Mouse (Mus musculus): ENCODE data around the gene Pamr1. TPM values are rescaled to one million over a fixed set of nuclear protein-coding genes. Genes with fewer than 3 reads are reported as not detected.

The Pamr1 gene
- polyA plus RNA-seq, 1 experiment = not detected

- H3K36me3 ChIP-seq (ENCODE audit: control insufficient read depth) = no peaks in the 10 kb centered on the region
- no peaks in the 10 kb centered on the region for H3K4me1 ChIP-seq (ENCODE audit: control insufficient read depth)
- no peaks in the 10 kb centered on the region for H3K9me3 ChIP-seq (ENCODE audit: control insufficient read depth, low read length)
- no peak for TF ChIP-seq GATA1 (IDR thresholded peaks at IDR 0.05; ENCODE audit: low read length)
- no peak for TF ChIP-seq TAL1 (IDR thresholded peaks at IDR 0.05; ENCODE audit: low read length)
- H3K27me3 ChIP-seq (ENCODE audit: control insufficient read depth) = no peaks in the 10 kb centered on the region
- no peak overlapping the region for H3K4me3 ChIP-seq (replicated peaks)
Measured at GRCm38 (mm10) chr2:102594535-102594934, 44.7 kb downstream of the Pamr1 start.

GRCm38 (mm10) chr2:102595395-102596130 is 45.8 kb downstream of the Pamr1 start:
- H3K36me3 ChIP-seq (ENCODE audit: control insufficient read depth) = no peaks in the 10 kb centered on the region
- no peaks in the 10 kb centered on the region for H3K27me3 ChIP-seq (ENCODE audit: control insufficient read depth)
- no peak overlapping the region for H3K4me3 ChIP-seq (replicated peaks)
- no peaks in the 10 kb centered on the region for H3K9me3 ChIP-seq (ENCODE audit: control insufficient read depth, low read length)
- no peak for TF ChIP-seq TAL1 (IDR thresholded peaks at IDR 0.05; ENCODE audit: low read length)
- TF ChIP-seq GATA1 (IDR thresholded peaks at IDR 0.05; ENCODE audit: low read length) = no peak
- no peaks in the 10 kb centered on the region for H3K4me1 ChIP-seq (ENCODE audit: control insufficient read depth)

- Histone ChIP-seq H3K36me3 (ENCODE audit: control insufficient read depth) (no peaks in the 10 kb centered on the region), H3K27me3 (ENCODE audit: control insufficient read depth) (no peaks in the 10 kb centered on the region)
- TF ChIP-seq GATA1 (IDR thresholded peaks at IDR 0.05; ENCODE audit: low read length) (no peak), TAL1 (IDR thresholded peaks at IDR 0.05; ENCODE audit: low read length) (no peak)
Measured at GRCm38 (mm10) chr2:102598911-102599721, 49.3 kb downstream of the Pamr1 start.

GRCm38 (mm10) chr2:102600516-102600915 is 50.7 kb downstream of the Pamr1 start:
- TF ChIP-seq TAL1 (IDR thresholded peaks at IDR 0.05; ENCODE audit: low read length) = no peak
- TF ChIP-seq GATA1 (IDR thresholded peaks at IDR 0.05; ENCODE audit: low read length) = no peak
- Histone ChIP-seq H3K36me3 (ENCODE audit: control insufficient read depth) (no peaks in the 10 kb centered on the region), H3K27me3 (ENCODE audit: control insufficient read depth) (no peaks in the 10 kb centered on the region), H3K4me3 (replicated peaks) (no peak overlapping the region), H3K9me3 (ENCODE audit: control insufficient read depth, low read length) (no peaks in the 10 kb centered on the region), H3K4me1 (ENCODE audit: control insufficient read depth) (no peaks in the 10 kb centered on the region)

More at GRCm38 (mm10) chr2:102598911-102599721, 49.3 kb downstream of the Pamr1 start:
- Histone ChIP-seq H3K4me3 (replicated peaks) (no peak overlapping the region), H3K4me1 (ENCODE audit: control insufficient read depth) (no peaks in the 10 kb centered on the region), H3K9me3 (ENCODE audit: control insufficient read depth, low read length) (no peaks in the 10 kb centered on the region)

GRCm38 (mm10) chr2:102610485-102610884 is 60.7 kb downstream of the Pamr1 start:
- Histone ChIP-seq H3K4me3 (replicated peaks) (no peak overlapping the region), H3K27me3 (ENCODE audit: control insufficient read depth) (no peaks in the 10 kb centered on the region), H3K9me3 (ENCODE audit: control insufficient read depth, low read length) (no peaks in the 10 kb centered on the region), H3K4me1 (ENCODE audit: control insufficient read depth) (no peaks in the 10 kb centered on the region), H3K36me3 (ENCODE audit: control insufficient read depth) (no peaks in the 10 kb centered on the region)
- TF ChIP-seq TAL1 (IDR thresholded peaks at IDR 0.05; ENCODE audit: low read length) = no peak
- no peak for TF ChIP-seq GATA1 (IDR thresholded peaks at IDR 0.05; ENCODE audit: low read length)

GRCm38 (mm10) chr2:102616637-102617036 is 66.8 kb downstream of the Pamr1 start:
- Histone ChIP-seq H3K4me3 (replicated peaks) (no peak overlapping the region), H3K27me3 (ENCODE audit: control insufficient read depth) (no peaks in the 10 kb centered on the region), H3K9me3 (ENCODE audit: control insufficient read depth, low read length) (no peaks in the 10 kb centered on the region), H3K4me1 (ENCODE audit: control insufficient read depth) (no peaks in the 10 kb centered on the region), H3K36me3 (ENCODE audit: control insufficient read depth) (no peaks in the 10 kb centered on the region)
- TF ChIP-seq TAL1 (IDR thresholded peaks at IDR 0.05; ENCODE audit: low read length) (no peak), GATA1 (IDR thresholded peaks at IDR 0.05; ENCODE audit: low read length) (no peak)

- Histone ChIP-seq H3K36me3 (ENCODE audit: control insufficient read depth) (no peaks in the 10 kb centered on the region), H3K4me1 (ENCODE audit: control insufficient read depth) (no peaks in the 10 kb centered on the region), H3K9me3 (ENCODE audit: control insufficient read depth, low read length) (no peaks in the 10 kb centered on the region), H3K4me3 (replicated peaks) (no peak overlapping the region), H3K27me3 (ENCODE audit: control insufficient read depth) (no peaks in the 10 kb centered on the region)
- TF ChIP-seq TAL1 (IDR thresholded peaks at IDR 0.05; ENCODE audit: low read length) = no peak
- no peak for TF ChIP-seq GATA1 (IDR thresholded peaks at IDR 0.05; ENCODE audit: low read length)
Measured at GRCm38 (mm10) chr2:102620744-102621429, 71.1 kb downstream of the Pamr1 start.

- Histone ChIP-seq H3K9me3 (ENCODE audit: control insufficient read depth, low read length) (no peaks in the 10 kb centered on the region), H3K4me3 (replicated peaks) (no peak overlapping the region), H3K36me3 (ENCODE audit: control insufficient read depth) (no peaks in the 10 kb centered on the region), H3K4me1 (ENCODE audit: control insufficient read depth) (no peaks in the 10 kb centered on the region), H3K27me3 (ENCODE audit: control insufficient read depth) (no peaks in the 10 kb centered on the region)
- TF ChIP-seq GATA1 (IDR thresholded peaks at IDR 0.05; ENCODE audit: low read length) = no peak
- TF ChIP-seq TAL1 (IDR thresholded peaks at IDR 0.05; ENCODE audit: low read length) = no peak
Measured at GRCm38 (mm10) chr2:102622176-102622575, 72.4 kb downstream of the Pamr1 start.

- TF ChIP-seq TAL1 (IDR thresholded peaks at IDR 0.05; ENCODE audit: low read length) = no peak
- TF ChIP-seq GATA1 (IDR thresholded peaks at IDR 0.05; ENCODE audit: low read length) = no peak
- Histone ChIP-seq H3K4me1 (ENCODE audit: control insufficient read depth) (no peaks in the 10 kb centered on the region), H3K36me3 (ENCODE audit: control insufficient read depth) (no peaks in the 10 kb centered on the region), H3K4me3 (replicated peaks) (no peak overlapping the region), H3K9me3 (ENCODE audit: control insufficient read depth, low read length) (no peaks in the 10 kb centered on the region), H3K27me3 (ENCODE audit: control insufficient read depth) (no peaks in the 10 kb centered on the region)
Measured at GRCm38 (mm10) chr2:102622943-102623342, 73.1 kb downstream of the Pamr1 start.
